Mouse (Mus musculus): ENCODE data around the gene Rilpl1.

Gene Rilpl1

GRCm38 (mm10) chr5:124453339-124454081 lies 77.7 kb downstream of the Rilpl1 start:
- no peak for DNase-seq (ENCODE audit: low read depth, low spot score)

GRCm38 (mm10) chr5:124452494-124453228 lies 78.5 kb downstream of the Rilpl1 start:
- no peak for DNase-seq (ENCODE audit: low read depth, low spot score)

GRCm38 (mm10) chr5:124450641-124451340 lies 80.4 kb downstream of the Rilpl1 start:
- DNase-seq (ENCODE audit: low read depth, low spot score) = no peak

DNA sequence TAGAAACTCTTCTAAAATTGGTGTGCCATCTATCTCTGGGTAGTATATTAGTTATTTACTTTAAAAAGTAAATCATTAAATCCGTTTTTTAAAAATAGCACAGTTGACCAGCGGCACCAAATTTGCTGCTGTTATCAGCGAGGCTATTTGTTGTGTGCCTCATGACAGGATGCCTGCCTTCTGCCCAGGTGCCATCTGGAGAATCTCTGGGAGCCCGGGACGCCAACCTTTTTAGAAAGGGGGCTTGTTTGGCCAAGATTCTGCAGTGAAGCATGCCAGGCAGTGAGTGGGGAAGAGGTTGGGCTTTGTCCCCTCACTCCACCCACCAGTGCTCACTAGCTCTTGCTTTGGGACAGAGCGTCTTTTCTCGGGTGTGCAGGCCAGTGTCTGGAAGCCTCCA lies 81.1 kb downstream of the Rilpl1 start:
- DNase-seq (ENCODE audit: low read depth, low spot score) = no peak

GRCm38 (mm10) chr5:124449494-124449893 lies 81.7 kb downstream of the Rilpl1 start:
- DNase-seq (ENCODE audit: low read depth, low spot score) = no peak

- DNase-seq (ENCODE audit: low read depth, low spot score) = no peak
These were observed 84.8 kb downstream of the Rilpl1 start for GRCm38 (mm10) chr5:124446301-124446881.

DNA sequence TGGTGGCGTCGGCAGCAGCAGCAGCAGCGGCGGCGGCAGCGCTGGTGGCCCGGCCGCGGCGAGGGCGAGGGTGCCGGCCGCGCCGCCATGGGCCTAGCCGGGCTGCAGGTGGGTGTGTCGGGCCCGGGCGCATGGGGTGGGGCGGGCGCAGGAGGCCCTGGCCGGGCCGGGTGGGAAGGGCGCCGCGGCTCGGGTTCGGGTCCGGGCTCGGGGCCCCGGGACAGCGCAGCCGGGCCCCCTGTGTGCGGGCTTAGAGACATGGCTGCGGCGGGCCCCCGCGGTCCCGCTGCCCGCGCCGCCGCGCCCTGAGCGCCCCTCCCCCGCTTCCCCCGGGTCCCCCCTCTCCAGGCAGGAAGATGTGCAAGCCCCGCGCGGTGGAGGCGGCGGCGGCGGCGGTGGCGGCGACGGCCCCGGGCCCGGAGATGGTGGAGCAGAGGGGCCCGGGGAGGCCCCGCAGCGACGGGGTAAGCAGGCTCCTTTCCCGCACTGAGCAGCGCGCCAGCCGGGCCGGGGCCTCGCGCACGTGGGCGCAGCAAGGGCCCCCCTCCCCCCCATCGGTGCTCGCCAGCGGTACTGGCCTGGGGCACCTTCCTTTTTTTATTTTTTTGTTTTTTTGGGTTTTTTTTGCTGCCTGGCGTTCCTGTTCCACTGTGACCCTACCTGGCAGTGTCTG lies 85.4 kb downstream of the Rilpl1 start:
- no peak for DNase-seq (ENCODE audit: low read depth, low spot score)

- DNase-seq (ENCODE audit: low read depth, low spot score) = peak; percentile 60
These were observed 86.3 kb downstream of the Rilpl1 start for GRCm38 (mm10) chr5:124444661-124445561.

- no peak for DNase-seq (ENCODE audit: low read depth, low spot score)
These were observed 87.0 kb downstream of the Rilpl1 start for GRCm38 (mm10) chr5:124444208-124444607.
